Mouse (Mus musculus): ENCODE results near the gene Ppib.

DNA sequence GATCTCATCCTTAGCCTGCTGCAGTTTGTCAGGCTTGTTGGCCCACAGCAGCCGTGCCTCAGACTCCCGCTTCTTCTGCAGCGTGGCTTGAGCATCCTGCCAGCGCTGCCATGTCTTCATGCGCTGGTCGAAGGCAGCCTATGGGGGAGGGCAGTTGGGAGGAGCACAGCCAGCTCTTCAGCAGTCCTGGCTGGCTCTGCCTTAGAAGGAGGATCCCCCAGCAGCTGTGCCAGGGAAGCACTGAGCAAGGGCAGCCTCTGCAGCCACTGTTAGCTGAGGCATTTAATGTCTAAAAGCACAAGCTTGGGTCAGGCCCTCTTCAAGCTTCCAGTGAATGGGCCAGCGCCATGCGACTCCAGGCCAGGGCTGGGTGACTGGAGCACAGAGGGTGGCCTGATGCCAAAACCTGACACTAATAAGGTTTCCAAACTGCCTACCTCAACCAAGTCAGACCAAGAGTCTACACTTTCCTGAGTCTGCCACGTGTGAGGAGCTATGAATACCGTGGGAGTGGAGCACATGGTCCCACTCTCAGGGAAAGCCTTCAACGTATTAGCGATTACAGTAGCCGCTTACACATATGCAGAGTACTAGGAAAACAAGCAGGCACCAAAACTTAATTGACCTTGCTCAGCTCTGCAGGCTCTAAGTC, 30.7 kb downstream of the Ppib start:
- TF ChIP-seq NANOG (IDR thresholded peaks at IDR 0.05; ENCODE audit: borderline replicate concordance, low read length) (no peak), CTCF (conservative IDR thresholded peaks at IDR 0.05; ENCODE audit: low read length) (no peak)
